Mouse (Mus musculus): ENCODE results near the gene Dnhd1.

- TF ChIP-seq CTCF (conservative IDR thresholded peaks at IDR 0.05; ENCODE audit: low read length), result no peak
- no peak for TF ChIP-seq POU5F1 (IDR thresholded peaks at IDR 0.05; ENCODE audit: borderline replicate concordance, low read length)
These were observed 10.3 kb upstream of the Dnhd1 start, which contains the start of the genes Arfip2 and Gm45799 for GRCm38 (mm10) chr7:105640233-105640893.
